Mouse (Mus musculus): Measurements from ENCODE around the gene Ehbp1. TPM values are rescaled to one million over a fixed set of nuclear protein-coding genes. Genes with fewer than 3 reads are reported as not detected.

Gene Ehbp1
- polyA plus RNA-seq, 1 experiment from 2014 or later: 23.5 TPM

- no peaks in the 10 kb centered on the region for H3K36me3 ChIP-seq (ENCODE audit: control insufficient read depth, insufficient read depth)
- no peaks in the 10 kb centered on the region for H3K9me3 ChIP-seq (ENCODE audit: control insufficient read depth, low read length)
- no peak overlapping the region for H3K9ac ChIP-seq (replicated peaks; ENCODE audit: low read depth, low read length)
- ATAC-seq: no peak
- no peak overlapping the region for H3K27ac ChIP-seq (ENCODE audit: low read length)
- H3K27me3 ChIP-seq (replicated peaks; ENCODE audit: control insufficient read depth, insufficient read depth, low read length): no peaks in the 10 kb centered on the region
- no peak overlapping the region for H3K4me3 ChIP-seq (replicated peaks; ENCODE audit: low read length)
- no peak overlapping the region for H3K4me2 ChIP-seq (ENCODE audit: low read length)
- H3K4me1 ChIP-seq (replicated peaks; ENCODE audit: control insufficient read depth, insufficient read depth, low read length): no peaks in the 10 kb centered on the region
- WGBS: 97% methylated on average over 3 of the region's 3 CpGs
These were observed 186.6 kb downstream of the Ehbp1 start for GRCm38 (mm10) chr11:22155366-22156095.

GRCm38 (mm10) chr11:22154501-22155294 lies 187.4 kb downstream of the Ehbp1 start:
- Histone ChIP-seq H3K9ac (replicated peaks; ENCODE audit: low read depth, low read length) (no peak overlapping the region), H3K4me1 (replicated peaks; ENCODE audit: control insufficient read depth, insufficient read depth, low read length) (no peaks in the 10 kb centered on the region), H3K27me3 (replicated peaks; ENCODE audit: control insufficient read depth, insufficient read depth, low read length) (no peaks in the 10 kb centered on the region), H3K9me3 (ENCODE audit: control insufficient read depth, low read length) (no peaks in the 10 kb centered on the region), H3K27ac (ENCODE audit: low read length) (no peak overlapping the region), H3K36me3 (ENCODE audit: control insufficient read depth, insufficient read depth) (no peaks in the 10 kb centered on the region), H3K4me3 (replicated peaks; ENCODE audit: low read length) (no peak overlapping the region), H3K4me2 (ENCODE audit: low read length) (no peak overlapping the region)
- no peak for ATAC-seq
- WGBS: 88% methylated on average over 9 of the region's 9 CpGs

- Histone ChIP-seq H3K4me2 (ENCODE audit: low read length) (no peak overlapping the region), H3K4me3 (replicated peaks; ENCODE audit: low read length) (no peak overlapping the region), H3K27ac (ENCODE audit: low read length) (no peak overlapping the region), H3K4me1 (replicated peaks; ENCODE audit: control insufficient read depth, insufficient read depth, low read length) (no peaks in the 10 kb centered on the region), H3K9ac (replicated peaks; ENCODE audit: low read depth, low read length) (no peak overlapping the region), H3K9me3 (ENCODE audit: control insufficient read depth, low read length) (no peaks in the 10 kb centered on the region), H3K36me3 (ENCODE audit: control insufficient read depth, insufficient read depth) (no peaks in the 10 kb centered on the region), H3K27me3 (replicated peaks; ENCODE audit: control insufficient read depth, insufficient read depth, low read length) (no peaks in the 10 kb centered on the region)
- no peak for ATAC-seq
- 79% methylated on average over 2 of the region's 2 CpGs for WGBS
These were observed 201.4 kb downstream of the Ehbp1 start for GRCm38 (mm10) chr11:22140737-22141136.

GRCm38 (mm10) chr11:22138466-22138865 lies 203.6 kb downstream of the Ehbp1 start:
- H3K9me3 ChIP-seq (ENCODE audit: control insufficient read depth, low read length): no peaks in the 10 kb centered on the region
- no peak overlapping the region for H3K4me2 ChIP-seq (ENCODE audit: low read length)

GRCm38 (mm10) chr11:22125188-22125587 lies 216.9 kb downstream of the Ehbp1 start:
- WGBS: 100% methylated on average over 2 of the region's 2 CpGs
- Histone ChIP-seq H3K9ac (replicated peaks; ENCODE audit: low read depth, low read length) (no peak overlapping the region), H3K4me3 (replicated peaks; ENCODE audit: low read length) (no peak overlapping the region), H3K27ac (ENCODE audit: low read length) (no peak overlapping the region), H3K27me3 (replicated peaks; ENCODE audit: control insufficient read depth, insufficient read depth, low read length) (no peaks in the 10 kb centered on the region), H3K9me3 (ENCODE audit: control insufficient read depth, low read length) (no peaks in the 10 kb centered on the region), H3K4me2 (ENCODE audit: low read length) (no peak overlapping the region), H3K36me3 (ENCODE audit: control insufficient read depth, insufficient read depth) (no peaks in the 10 kb centered on the region), H3K4me1 (replicated peaks; ENCODE audit: control insufficient read depth, insufficient read depth, low read length) (no peaks in the 10 kb centered on the region)
- no peak for ATAC-seq

More at GRCm38 (mm10) chr11:22138466-22138865, 203.6 kb downstream of the Ehbp1 start:
- Histone ChIP-seq H3K27me3 (replicated peaks; ENCODE audit: control insufficient read depth, insufficient read depth, low read length) (no peaks in the 10 kb centered on the region), H3K36me3 (ENCODE audit: control insufficient read depth, insufficient read depth) (no peaks in the 10 kb centered on the region), H3K9ac (replicated peaks; ENCODE audit: low read depth, low read length) (no peak overlapping the region), H3K27ac (ENCODE audit: low read length) (no peak overlapping the region), H3K4me3 (replicated peaks; ENCODE audit: low read length) (no peak overlapping the region), H3K4me1 (replicated peaks; ENCODE audit: control insufficient read depth, insufficient read depth, low read length) (no peaks in the 10 kb centered on the region)
- no peak for ATAC-seq

GRCm38 (mm10) chr11:22118853-22119252 lies 223.2 kb downstream of the Ehbp1 start:
- no peaks in the 10 kb centered on the region for H3K9me3 ChIP-seq (ENCODE audit: control insufficient read depth, low read length)
- no peak for ATAC-seq
- H3K9ac ChIP-seq (replicated peaks; ENCODE audit: low read depth, low read length): no peak overlapping the region
- no peak overlapping the region for H3K4me3 ChIP-seq (replicated peaks; ENCODE audit: low read length)
- H3K4me1 ChIP-seq (replicated peaks; ENCODE audit: control insufficient read depth, insufficient read depth, low read length): no peaks in the 10 kb centered on the region
- H3K36me3 ChIP-seq (ENCODE audit: control insufficient read depth, insufficient read depth): no peaks in the 10 kb centered on the region
- no peaks in the 10 kb centered on the region for H3K27me3 ChIP-seq (replicated peaks; ENCODE audit: control insufficient read depth, insufficient read depth, low read length)
- H3K4me2 ChIP-seq (ENCODE audit: low read length): no peak overlapping the region
- WGBS: 97% methylated on average over 3 of the region's 3 CpGs
- H3K27ac ChIP-seq (ENCODE audit: low read length): no peak overlapping the region

- H3K9me3 ChIP-seq (ENCODE audit: control insufficient read depth, low read length): no peaks in the 10 kb centered on the region
- peak; percentile 65; the same call in 1 of the 2 replicates for ATAC-seq
- no peak overlapping the region for H3K4me2 ChIP-seq (ENCODE audit: low read length)
- H3K36me3 ChIP-seq (ENCODE audit: control insufficient read depth, insufficient read depth): no peaks in the 10 kb centered on the region
- H3K27me3 ChIP-seq (replicated peaks; ENCODE audit: control insufficient read depth, insufficient read depth, low read length): no peaks in the 10 kb centered on the region
- no peak overlapping the region for H3K9ac ChIP-seq (replicated peaks; ENCODE audit: low read depth, low read length)
- 71% methylated on average over 3 of the region's 3 CpGs for WGBS
- no peak overlapping the region for H3K27ac ChIP-seq (ENCODE audit: low read length)
- no peak overlapping the region for H3K4me3 ChIP-seq (replicated peaks; ENCODE audit: low read length)
- no peaks in the 10 kb centered on the region for H3K4me1 ChIP-seq (replicated peaks; ENCODE audit: control insufficient read depth, insufficient read depth, low read length)
These were observed 229.9 kb downstream of the Ehbp1 start for GRCm38 (mm10) chr11:22112161-22112560.

- Histone ChIP-seq H3K27me3 (replicated peaks; ENCODE audit: control insufficient read depth, insufficient read depth, low read length) (no peaks in the 10 kb centered on the region), H3K4me3 (replicated peaks; ENCODE audit: low read length) (no peak overlapping the region), H3K36me3 (ENCODE audit: control insufficient read depth, insufficient read depth) (no peaks in the 10 kb centered on the region; the same call in 1 of the 2 replicates), H3K4me1 (replicated peaks; ENCODE audit: control insufficient read depth, insufficient read depth, low read length) (no peaks in the 10 kb centered on the region), H3K9me3 (ENCODE audit: control insufficient read depth, low read length) (no peaks in the 10 kb centered on the region), H3K9ac (replicated peaks; ENCODE audit: low read depth, low read length) (no peak overlapping the region), H3K4me2 (ENCODE audit: low read length) (no peak overlapping the region), H3K27ac (ENCODE audit: low read length) (no peak overlapping the region)
- 41% methylated on average over 8 of the region's 8 CpGs for WGBS
- ATAC-seq: no peak
These were observed 252.7 kb downstream of the Ehbp1 start for GRCm38 (mm10) chr11:22089346-22089745.

GRCm38 (mm10) chr11:22063352-22063751 lies 278.7 kb downstream of the Ehbp1 start:
- Histone ChIP-seq H3K4me1 (replicated peaks; ENCODE audit: control insufficient read depth, insufficient read depth, low read length) (no peaks in the 10 kb centered on the region), H3K27ac (ENCODE audit: low read length) (no peak overlapping the region), H3K4me3 (replicated peaks; ENCODE audit: low read length) (no peak overlapping the region), H3K9me3 (ENCODE audit: control insufficient read depth, low read length) (no peaks in the 10 kb centered on the region), H3K36me3 (ENCODE audit: control insufficient read depth, insufficient read depth) (no peaks in the 10 kb centered on the region; the same call in 1 of the 2 replicates), H3K9ac (replicated peaks; ENCODE audit: low read depth, low read length) (no peak overlapping the region), H3K4me2 (ENCODE audit: low read length) (no peak overlapping the region), H3K27me3 (replicated peaks; ENCODE audit: control insufficient read depth, insufficient read depth, low read length) (peaks cover 3% of the 10 kb centered on the region; the same call in 1 of the 2 replicates)
- WGBS: 73% methylated on average over 2 of the region's 2 CpGs
- no peak for ATAC-seq

Data from forebrain, embryonic 16.5 days (tissue).